Mouse (Mus musculus) kidney, postnatal 10 days (tissue): Measurements from ENCODE around the gene Matk.
"Not testable (repeated sequence)": the region's sequence is repeated elsewhere in the genome, so short reads cannot be mapped to it uniquely, and the experiment has no call there.

Experiments used
- DNase-seq: peaks from one replicate; pipeline ENCODE4 v3.0.0; 2021; ENCODE audit warnings: mixed read lengths

Gene Matk

GRCm38 (mm10) chr10:81252424-81253419, at the start of gene Matk:
TSS of gene Matk (plus strand) at chr10:81252935.
- DNase-seq: peak; percentile 80

- no peak for DNase-seq
These were observed 49.6 kb upstream of the Matk start for GRCm38 (mm10) chr10:81202978-81203720.

DNA sequence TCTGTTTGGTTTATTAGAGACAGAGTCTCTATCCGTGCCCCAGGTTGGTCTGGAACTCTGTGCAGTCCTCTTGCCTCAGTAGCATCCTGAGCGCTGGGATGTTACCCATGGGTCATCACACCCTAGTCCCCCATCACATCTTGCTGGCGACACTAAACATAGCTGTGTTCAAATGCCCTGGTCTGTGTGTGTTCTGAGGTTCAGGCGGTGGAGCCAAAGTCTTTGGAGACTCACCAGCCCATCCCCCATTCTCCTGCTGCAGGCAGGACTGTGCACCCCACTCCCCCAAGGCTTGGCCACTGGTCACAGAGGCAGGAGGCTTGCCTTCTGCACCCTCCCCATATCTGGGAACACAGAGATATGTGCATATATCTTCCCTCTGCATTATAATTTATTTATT, 48.6 kb upstream of the Matk start:
- DNase-seq: no peak

GRCm38 (mm10) chr10:81210154-81210553, 42.6 kb upstream of the Matk start:
- DNase-seq: no peak

DNA sequence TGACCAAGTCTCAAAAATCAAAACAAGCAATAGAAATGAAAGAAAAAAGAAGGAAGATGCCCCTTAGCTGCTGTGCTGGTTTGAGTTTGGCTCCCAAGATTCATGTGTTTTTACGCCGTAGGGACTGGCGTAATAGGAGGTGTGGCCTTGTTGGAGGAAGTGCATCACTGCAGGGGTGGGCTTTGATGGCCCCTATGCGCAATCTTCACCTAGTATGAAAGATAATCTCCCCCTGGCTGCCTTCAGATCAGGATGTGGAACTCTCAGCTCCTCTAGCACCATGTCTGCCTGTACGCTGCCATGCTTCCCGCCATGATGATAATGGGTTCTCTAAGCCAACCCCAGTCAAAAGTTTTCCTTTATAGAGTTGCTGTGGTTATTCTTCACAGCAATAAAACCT, 36.5 kb upstream of the Matk start:
- no peak for DNase-seq

DNA sequence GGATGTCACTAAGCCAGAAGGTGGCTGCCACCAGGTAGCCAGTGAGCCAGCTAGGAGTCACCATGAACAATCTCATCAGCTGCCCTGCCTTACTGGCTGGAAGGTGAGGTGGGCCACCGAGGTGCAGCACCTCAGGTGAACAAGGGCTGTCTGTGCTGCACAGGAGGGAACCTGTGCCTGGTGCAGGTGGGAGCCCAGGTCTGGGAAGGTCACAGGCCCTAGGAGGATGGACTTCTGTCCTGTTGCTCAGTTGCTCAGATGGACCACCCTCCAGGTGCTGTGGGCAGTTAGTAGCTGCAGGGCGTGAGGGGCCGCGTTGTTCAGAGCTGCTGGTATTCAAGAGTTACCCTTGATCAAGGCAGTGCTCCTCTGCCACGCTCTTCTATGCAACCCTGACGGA, 35.9 kb upstream of the Matk start:
- DNase-seq: no peak

- not testable (repeated sequence) for DNase-seq
These were observed 35.5 kb upstream of the Matk start for GRCm38 (mm10) chr10:81217267-81217666.

DNA sequence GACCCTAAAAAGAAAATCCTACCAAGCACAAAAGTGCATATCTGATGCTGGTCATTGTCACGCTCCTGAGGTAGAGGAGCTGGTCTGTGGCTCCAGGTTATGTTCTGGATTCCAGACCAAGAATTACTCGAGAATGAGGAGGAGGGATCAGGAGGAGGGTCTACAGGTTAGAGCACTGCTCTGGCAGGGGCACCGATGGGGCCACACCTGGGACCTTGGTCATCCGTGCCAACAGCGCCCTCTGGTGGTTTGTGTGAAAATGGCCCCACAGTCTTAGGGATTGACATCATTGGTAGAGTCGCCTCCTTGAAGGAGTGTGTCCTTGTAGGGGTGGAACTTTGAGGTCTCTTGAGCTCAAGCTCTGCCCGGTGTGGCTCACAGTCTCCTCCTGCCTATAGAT, 34.8 kb upstream of the Matk start:
- peak; percentile 81 for DNase-seq

DNA sequence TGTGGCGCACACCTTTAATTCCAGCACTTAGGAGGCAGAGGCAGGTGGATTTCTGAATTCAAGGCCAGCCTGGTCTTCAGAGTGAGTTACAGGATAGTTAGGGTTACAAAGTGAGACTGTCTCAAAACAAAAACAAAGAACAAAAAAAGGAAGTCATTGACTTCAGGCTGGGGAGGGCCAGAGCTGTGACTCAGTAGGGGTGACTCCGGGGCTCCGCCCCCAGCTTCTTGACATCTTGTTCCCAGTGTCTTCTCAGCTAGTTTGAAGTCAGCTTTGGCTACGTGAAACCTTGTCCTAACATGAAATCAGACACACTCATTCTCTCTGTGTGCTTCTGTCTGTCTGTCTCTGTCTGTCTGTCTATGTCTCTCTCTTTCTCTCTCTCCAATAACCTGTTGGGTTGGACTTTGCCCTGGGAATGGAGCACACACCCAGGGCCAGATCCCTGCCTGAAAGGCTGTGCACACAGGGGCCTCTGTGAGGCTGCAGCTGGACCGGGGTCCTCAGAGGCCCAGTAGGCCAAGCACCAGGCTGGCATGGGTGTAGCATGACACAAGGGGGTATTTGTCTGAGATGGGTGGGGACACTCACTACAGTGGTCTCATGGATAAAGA, 31.2 kb upstream of the Matk start:
- DNase-seq: no peak

- not testable (repeated sequence) for DNase-seq
These were observed 29.0 kb upstream of the Matk start for GRCm38 (mm10) chr10:81223731-81224130.

DNA sequence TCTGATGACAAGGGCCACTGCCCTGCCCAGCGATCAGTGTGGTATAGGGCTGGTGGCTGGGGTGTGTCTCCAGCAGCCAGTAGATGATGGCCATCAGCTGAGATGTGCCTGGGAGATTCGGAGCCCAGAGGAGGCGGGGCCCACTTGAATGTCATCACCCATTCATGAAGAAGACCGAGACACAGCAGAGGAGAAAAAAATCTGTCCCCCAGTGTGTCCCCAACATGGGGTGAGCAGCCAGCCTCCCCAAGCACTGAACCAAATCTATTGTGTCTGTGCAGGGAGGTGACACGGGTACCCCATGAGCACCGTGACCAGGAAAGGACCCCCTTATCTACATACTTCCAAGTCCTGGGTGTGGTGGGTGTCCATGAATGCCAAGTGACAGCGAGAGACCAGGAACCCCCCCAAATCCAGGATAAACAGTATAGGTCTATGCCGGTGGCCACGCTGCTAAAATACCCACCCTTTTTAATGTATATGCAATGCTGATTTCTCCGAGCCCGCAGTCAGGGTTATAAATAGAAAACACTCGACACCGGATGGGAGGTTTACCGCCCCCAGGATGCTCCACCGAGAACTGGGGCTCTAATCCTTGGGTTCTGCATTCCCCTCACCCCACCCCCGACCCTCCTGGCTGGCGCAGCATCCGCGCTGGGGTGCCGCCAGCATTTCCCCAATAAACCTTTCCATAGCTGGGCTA, 22.8 kb upstream of the Matk start:
- no peak for DNase-seq

DNA sequence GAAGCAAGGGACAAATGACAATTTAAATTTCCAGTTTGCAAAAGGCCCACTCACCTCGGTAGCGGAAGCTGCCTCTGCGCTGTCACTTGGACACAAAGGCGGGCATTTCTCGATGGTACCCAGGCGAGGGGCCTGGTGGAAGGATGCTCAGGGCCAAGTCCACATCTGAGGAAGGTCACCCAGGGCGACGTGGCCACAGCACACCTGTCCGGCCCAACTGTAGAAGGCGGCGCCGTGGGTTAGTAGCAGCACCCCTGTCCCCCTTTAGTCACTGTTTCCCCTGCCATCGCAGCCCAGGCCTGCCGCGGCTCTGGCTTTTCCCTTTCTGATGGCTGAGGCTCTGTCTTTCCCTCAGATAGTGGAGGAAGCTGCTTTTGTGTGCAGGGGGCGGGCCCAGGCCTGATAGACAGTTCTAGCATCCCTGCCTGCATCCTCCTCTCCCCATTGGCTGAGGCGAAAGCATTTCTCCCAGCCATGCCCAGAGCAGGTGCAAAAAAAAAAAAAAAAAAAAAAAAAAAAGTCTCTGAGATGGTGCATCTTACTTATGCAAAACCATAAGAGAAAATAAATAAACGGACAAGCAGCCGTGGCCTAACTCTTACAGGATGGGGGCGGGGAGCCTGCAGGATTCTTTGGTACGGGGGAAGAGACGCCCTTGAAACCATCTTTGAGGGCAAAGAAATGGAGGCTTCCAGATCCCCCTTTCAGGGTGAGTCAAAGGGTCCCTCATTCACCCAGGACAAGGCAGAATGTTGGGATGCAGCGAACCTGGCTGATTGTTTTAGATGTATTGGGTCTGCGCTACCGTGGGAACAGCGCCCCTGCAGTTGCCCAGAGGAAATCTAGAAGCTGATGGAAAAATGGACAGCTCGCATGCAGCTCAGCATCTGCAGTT, 22.1 kb upstream of the Matk start, which contains the start of gene Atcay:
TSS of gene Atcay (minus strand) at position 396 of the 895 bp plus-strand sequence.
- DNase-seq: peak; percentile 50

GRCm38 (mm10) chr10:81231436-81231835, 21.3 kb upstream of the Matk start:
- no peak for DNase-seq

DNA sequence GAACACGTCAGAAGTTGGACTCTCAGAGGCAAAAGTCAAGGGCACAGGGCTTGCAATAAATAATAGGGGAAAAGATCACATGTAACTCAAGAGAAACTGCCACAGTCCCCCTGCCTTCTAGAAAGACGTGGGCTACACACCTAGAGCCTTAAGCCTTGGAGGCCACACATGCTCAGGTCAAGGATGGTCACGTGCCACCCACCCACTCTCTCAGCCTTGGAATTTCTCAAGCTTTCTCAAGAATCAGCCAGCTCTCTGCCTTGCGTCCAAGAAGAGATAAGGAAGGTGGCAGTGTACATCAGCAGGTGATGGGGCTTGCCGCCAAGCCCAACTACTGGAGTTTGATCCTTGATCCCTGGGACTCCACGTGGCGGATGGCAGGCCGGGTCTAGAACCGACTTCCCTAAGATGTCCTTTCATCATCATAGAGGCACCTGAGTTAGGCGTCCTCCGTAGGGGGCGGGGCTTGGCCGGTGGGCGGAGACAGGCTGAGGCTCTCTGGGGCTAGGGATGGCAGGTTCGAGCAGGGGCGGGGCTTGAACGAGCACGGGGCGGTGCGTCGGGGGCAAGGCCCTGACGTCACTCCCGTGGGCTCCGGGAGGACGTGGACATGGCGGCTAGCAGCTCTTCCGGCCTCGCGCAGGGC, 20.0 kb upstream of the Matk start, which contains the start of gene Zfr2:
TSS of gene Zfr2 (plus strand) at position 576 of the 646 bp plus-strand sequence.
- DNase-seq: peak; percentile 95

- DNase-seq: no peak
These were observed 19.5 kb upstream of the Matk start for GRCm38 (mm10) chr10:81233226-81233585.

DNA sequence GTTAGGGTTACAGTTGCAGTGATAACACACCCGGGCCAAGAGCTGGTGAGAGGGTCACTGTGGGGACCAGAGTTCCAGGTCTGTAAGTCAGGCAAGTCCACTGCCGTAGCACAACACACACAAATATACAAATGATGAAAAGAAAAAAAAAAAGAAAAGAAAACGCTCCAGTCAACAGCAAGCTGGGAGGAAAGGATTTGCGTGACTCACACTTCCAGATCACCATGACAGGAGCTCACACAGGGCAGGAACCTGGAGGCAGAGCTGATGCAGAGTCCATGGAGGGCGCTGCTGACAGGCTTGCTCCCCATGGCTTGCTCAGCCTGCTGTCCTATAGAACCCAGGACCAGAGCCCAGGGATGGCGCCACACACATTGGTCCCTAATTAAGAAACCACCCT, 18.5 kb upstream of the Matk start:
- no peak for DNase-seq

DNA sequence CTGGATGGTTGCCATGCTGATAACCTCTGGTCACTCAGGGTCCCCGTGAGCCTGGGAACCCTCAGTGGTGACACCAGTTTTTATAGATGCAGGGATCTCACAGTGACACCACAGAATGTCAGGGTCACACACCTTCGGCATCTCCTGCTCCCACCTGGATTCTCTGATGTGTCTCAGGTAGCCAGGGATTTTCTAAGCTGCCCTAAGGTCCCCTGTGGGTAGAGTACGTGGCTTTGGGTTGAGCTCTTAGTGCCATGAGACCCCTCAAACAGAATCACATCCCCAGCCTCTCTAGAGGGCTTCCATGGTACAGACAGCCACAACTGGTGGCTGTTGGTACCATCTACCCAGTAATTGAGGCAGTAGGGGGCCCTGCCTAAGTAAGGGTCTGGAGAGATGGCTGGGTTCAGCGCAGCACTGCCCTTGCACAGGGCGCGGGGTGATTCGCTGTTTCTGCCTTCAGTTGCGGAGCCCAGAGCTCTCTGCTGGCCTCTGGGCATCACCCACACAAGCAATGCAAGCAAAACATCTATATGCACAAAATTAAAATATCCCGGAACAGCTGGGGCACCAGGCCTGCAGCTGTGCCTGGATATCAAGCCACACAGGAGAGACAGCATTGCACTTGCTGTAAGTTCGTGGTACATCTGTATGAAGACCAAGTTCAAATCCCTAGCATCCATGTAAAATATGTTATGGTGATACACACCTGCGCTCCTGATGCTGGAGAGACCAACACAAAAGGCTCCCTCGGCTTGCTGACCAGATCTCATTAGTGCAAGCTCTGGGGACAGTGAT, 16.1 kb upstream of the Matk start:
- DNase-seq: no peak

DNA sequence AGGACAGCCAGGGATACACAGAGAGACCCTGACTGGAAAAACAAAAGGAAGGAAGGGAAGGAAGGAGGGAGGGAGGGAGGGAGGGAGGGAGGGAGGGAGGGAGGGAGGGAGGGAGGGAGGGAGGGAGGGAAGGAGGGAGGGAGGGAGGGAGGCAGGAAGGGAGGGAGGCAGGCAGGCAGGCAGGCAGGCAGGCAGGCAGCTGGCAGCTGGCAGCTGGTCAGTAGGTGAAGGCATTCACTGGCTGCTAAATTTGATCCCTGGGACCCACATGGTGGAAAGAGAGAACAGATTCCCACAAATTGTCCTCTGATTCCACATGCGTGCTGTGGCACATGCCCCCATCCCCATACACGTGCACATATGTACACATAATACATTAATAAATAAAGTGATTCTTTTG, 14.1 kb upstream of the Matk start:
- no peak for DNase-seq

GRCm38 (mm10) chr10:81240876-81241275, 11.9 kb upstream of the Matk start:
- DNase-seq: peak; percentile 70

DNA sequence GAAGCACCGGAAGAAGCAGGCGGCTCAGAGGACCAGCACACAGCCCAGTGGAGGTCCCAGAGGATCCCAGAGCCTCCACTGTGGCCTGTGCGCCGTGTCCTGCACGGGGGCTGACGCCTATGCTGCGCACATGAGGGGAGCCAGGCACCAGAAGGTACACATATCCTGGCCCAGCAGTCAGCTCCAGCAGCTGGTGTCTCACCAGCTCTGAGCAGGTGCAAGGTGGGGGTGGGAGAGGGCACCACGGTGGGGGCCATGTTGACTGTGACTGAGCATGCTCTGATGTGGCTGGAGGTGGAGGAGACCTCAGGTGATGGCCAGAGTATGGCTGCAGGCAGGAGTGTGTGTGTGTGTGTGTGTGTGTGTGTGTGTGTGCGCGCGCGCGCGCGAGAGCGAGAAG, 10.7 kb upstream of the Matk start:
- peak; percentile 9 for DNase-seq
